In the genomic region with DNA sequence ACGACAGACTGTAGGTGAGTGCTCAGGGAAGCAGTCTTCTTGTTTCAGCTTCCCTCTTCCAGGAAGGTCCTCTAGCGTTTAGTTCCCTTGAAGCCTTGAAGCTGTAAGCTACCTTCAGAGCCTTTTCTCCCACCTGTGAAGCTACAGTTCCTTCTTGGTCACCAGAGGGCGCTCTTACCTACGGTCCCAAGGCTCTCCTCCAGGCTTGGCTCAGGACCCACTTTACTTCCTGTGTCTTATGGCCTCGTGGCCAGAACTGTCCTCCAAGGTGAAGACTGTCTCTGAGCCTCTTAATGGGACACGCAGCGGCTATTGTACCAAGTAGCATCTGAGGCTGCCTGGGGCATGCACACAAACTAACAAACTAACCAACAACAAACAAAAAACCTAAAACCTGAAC, we compare ENCODE assay signal across 8 mouse cellular contexts. TPM values are rescaled to one million over a fixed set of nuclear protein-coding genes. Genes with fewer than 3 reads are reported as not detected.
DNase-seq lines count a peak whose midpoint lies in the region; ATAC-seq and TF ChIP-seq lines count a peak whose summit lies in the region.
"Had no signal": no experiment of that assay in that cellular context is flagged by ENCODE, and none has a peak within 500 bp of the region (broad histone marks: within the 10 kb centered on the region; RNA-seq: fewer than 3 reads in every experiment).

No protein-coding gene starts in this region.

- H3K4me1 ChIP-seq in lung, embryonic 14.5 days (ENCODE audit: insufficient read depth), result no peaks in the 10 kb centered on the region

- DNase-seq in layer of hippocampus, postnatal 10 days (ENCODE audit: low spot score in 2 of 2), result peak; percentile 42 to 55
- no peak for DNase-seq in layer of hippocampus, postnatal 14 days (ENCODE audit: low spot score in 2 of 2)
- peak; percentile 84 for DNase-seq in NIH3T3 (ENCODE audit: low read depth)
- DNase-seq in cerebellum, postnatal 10 days, result peak; percentile 79 to 84
- DNase-seq in hindlimb bud, embryonic 11.5 days (ENCODE audit: extremely low spot score, low read depth, low spot score), result peak; percentile 50
- DNase-seq in lung, embryonic 14.5 days, result peak; percentile 81
- peak; percentile 56 to 63 for DNase-seq in right cerebral cortex, postnatal 10 days (ENCODE audit: low spot score in 2 of 2)

- no peak; the same call in 1 of the 2 replicates for ATAC-seq in lung, embryonic 14.5 days (ENCODE audit: insufficient read depth)

- H3K27me3 ChIP-seq in lung, embryonic 14.5 days (ENCODE audit: insufficient read depth, low read length), result peaks cover 6% of the 10 kb centered on the region; the same call in 1 of the 2 replicates

- no peak overlapping the region for H3K9ac ChIP-seq in lung, embryonic 14.5 days
- H3K9ac ChIP-seq: heart, embryonic 13.5 days had no signal

- WGBS in lung, embryonic 14.5 days, result 10% methylated on average over 7 of the region's 7 CpGs

- H3K4me3 ChIP-seq in lung, embryonic 14.5 days (ENCODE audit: low read depth, low read length), result no peak overlapping the region
- H3K4me3 ChIP-seq: heart, embryonic 13.5 days had no signal

- no peak overlapping the region for H3K27ac ChIP-seq in lung, embryonic 14.5 days (ENCODE audit: low read depth)
- H3K27ac ChIP-seq: heart, embryonic 13.5 days had no signal

- TF ChIP-seq CTCF in lung, embryonic 14.5 days (IDR thresholded peaks at IDR 0.05; ENCODE audit: low read depth), result peak; percentile 76

- H3K4me2 ChIP-seq in lung, embryonic 14.5 days, result no peak overlapping the region
- H3K4me2 ChIP-seq: heart, embryonic 13.5 days had no signal

- H3K9me3 ChIP-seq in lung, embryonic 14.5 days (ENCODE audit: low read depth, low read length), result no peaks in the 10 kb centered on the region
- H3K9me3 ChIP-seq: heart, embryonic 13.5 days had no signal

- no peaks in the 10 kb centered on the region for H3K36me3 ChIP-seq in lung, embryonic 14.5 days (ENCODE audit: insufficient read depth)
- H3K36me3 ChIP-seq: heart, embryonic 13.5 days had no signal

RNA-seq across cellular contexts. Expression of a gene that starts 26.7 kb away (rescaled TPM):
- total RNA-seq in layer of hippocampus, postnatal 10 days (2021), result under 1 TPM in 1 of 2 experiments, not detected in 1; 0.09 TPM
- under 1 TPM in 1 of 2 experiments, not detected in 1; 0.16 TPM for total RNA-seq in layer of hippocampus, postnatal 14 days (2021)
- polyA plus RNA-seq in lung, embryonic 14.5 days (2014; fragmentation: Nextera tagmentation; extraction: Ambion mirVana), result 0.09 TPM in 1 of 2 replicates, not detected in the other

Comparison
In these comparisons a context has a peak if more than half of its experiments do, and no peak if none do; other contexts are left out.
1. DNase-seq: peak in layer of hippocampus, postnatal 10 days (2 of 2), NIH3T3 (single experiment), cerebellum, postnatal 10 days (2 of 2), hindlimb bud, embryonic 11.5 days (single experiment), lung, embryonic 14.5 days (single experiment) and right cerebral cortex, postnatal 10 days (2 of 2); none in layer of hippocampus, postnatal 14 days (0 of 2).